Mouse (Mus musculus): ENCODE results near the gene Cipc. TPM values are rescaled to one million over a fixed set of nuclear protein-coding genes. Genes with fewer than 3 reads are reported as not detected.

Gene Cipc
- polyA plus RNA-seq, 1 experiment: not detected

- TF ChIP-seq CTCF (IDR thresholded peaks at IDR 0.05; ENCODE audit: insufficient read depth, low read depth, low read length): peak; percentile 88
- no peak for TF ChIP-seq POLR2A (IDR thresholded peaks at IDR 0.05; ENCODE audit: insufficient read depth, low read depth, low read length)
- Histone ChIP-seq H3K4me1 (ENCODE audit: control insufficient read depth, insufficient read depth, low read length) (peaks cover 47% of the 10 kb centered on the region), H3K4me3 (ENCODE audit: insufficient read depth, low read depth, low read length) (peak overlapping the region; percentile 28), H3K27ac (ENCODE audit: insufficient read depth, low read depth, low read length) (peak overlapping the region; percentile 3; the same call in 1 of the 2 replicates)
- WGBS: 5% methylated on average over 40 of the region's 40 CpGs
Observed at GRCm38 (mm10) chr12:86974387-86975288, 27.8 kb downstream of the Cipc start.

- 58% methylated on average over 10 of the region's 10 CpGs for WGBS
- H3K4me3 ChIP-seq (ENCODE audit: insufficient read depth, low read depth, low read length): no peak overlapping the region
- no peak for TF ChIP-seq CTCF (IDR thresholded peaks at IDR 0.05; ENCODE audit: insufficient read depth, low read depth, low read length)
- TF ChIP-seq POLR2A (IDR thresholded peaks at IDR 0.05; ENCODE audit: insufficient read depth, low read depth, low read length): no peak
- H3K4me1 ChIP-seq (ENCODE audit: control insufficient read depth, insufficient read depth, low read length): peaks cover 44% of the 10 kb centered on the region
- no peak overlapping the region for H3K27ac ChIP-seq (ENCODE audit: insufficient read depth, low read depth, low read length)
Observed at GRCm38 (mm10) chr12:86975761-86976160, 28.9 kb downstream of the Cipc start.

- no peak for TF ChIP-seq POLR2A (IDR thresholded peaks at IDR 0.05; ENCODE audit: insufficient read depth, low read depth, low read length)
- no peak for TF ChIP-seq CTCF (IDR thresholded peaks at IDR 0.05; ENCODE audit: insufficient read depth, low read depth, low read length)
- no peak overlapping the region for H3K27ac ChIP-seq (ENCODE audit: insufficient read depth, low read depth, low read length)
- WGBS: 76% methylated on average over 6 of the region's 6 CpGs
- H3K4me3 ChIP-seq (ENCODE audit: insufficient read depth, low read depth, low read length): no peak overlapping the region
- H3K4me1 ChIP-seq (ENCODE audit: control insufficient read depth, insufficient read depth, low read length): peaks cover 44% of the 10 kb centered on the region
Observed at GRCm38 (mm10) chr12:86976511-86977168, 29.8 kb downstream of the Cipc start.

- 9% methylated on average over 15 of the region's 15 CpGs for WGBS
- Histone ChIP-seq H3K27ac (ENCODE audit: insufficient read depth, low read depth, low read length) (no peak overlapping the region), H3K4me3 (ENCODE audit: insufficient read depth, low read depth, low read length) (peak overlapping the region; percentile 23), H3K4me1 (ENCODE audit: control insufficient read depth, insufficient read depth, low read length) (peaks cover 38% of the 10 kb centered on the region)
- TF ChIP-seq CTCF (IDR thresholded peaks at IDR 0.05; ENCODE audit: insufficient read depth, low read depth, low read length): no peak
- no peak for TF ChIP-seq POLR2A (IDR thresholded peaks at IDR 0.05; ENCODE audit: insufficient read depth, low read depth, low read length)
Observed at GRCm38 (mm10) chr12:86977833-86978232, 31.0 kb downstream of the Cipc start.

- Histone ChIP-seq H3K4me1 (ENCODE audit: control insufficient read depth, insufficient read depth, low read length) (peaks cover 18% of the 10 kb centered on the region), H3K4me3 (ENCODE audit: insufficient read depth, low read depth, low read length) (no peak overlapping the region), H3K27ac (ENCODE audit: insufficient read depth, low read depth, low read length) (no peak overlapping the region)
- WGBS: 43% methylated on average over 9 of the region's 9 CpGs
- peak; percentile 34; the same call in 1 of the 2 replicates for TF ChIP-seq CTCF (IDR thresholded peaks at IDR 0.05; ENCODE audit: insufficient read depth, low read depth, low read length)
- TF ChIP-seq POLR2A (IDR thresholded peaks at IDR 0.05; ENCODE audit: insufficient read depth, low read depth, low read length): no peak
Observed at GRCm38 (mm10) chr12:86981180-86981579, 34.3 kb downstream of the Cipc start.

GRCm38 (mm10) chr12:86983470-86984193 is 36.8 kb downstream of the Cipc start:
- Histone ChIP-seq H3K27ac (ENCODE audit: insufficient read depth, low read depth, low read length) (no peak overlapping the region), H3K4me3 (ENCODE audit: insufficient read depth, low read depth, low read length) (no peak overlapping the region)

GRCm38 (mm10) chr12:86984194-86984555 is 37.3 kb downstream of the Cipc start:
- TF ChIP-seq POLR2A (IDR thresholded peaks at IDR 0.05; ENCODE audit: insufficient read depth, low read depth, low read length): no peak
- Histone ChIP-seq H3K27ac (ENCODE audit: insufficient read depth, low read depth, low read length) (no peak overlapping the region), H3K4me1 (ENCODE audit: control insufficient read depth, insufficient read depth, low read length) (peaks cover 9% of the 10 kb centered on the region), H3K4me3 (ENCODE audit: insufficient read depth, low read depth, low read length) (no peak overlapping the region)
- 37% methylated on average over 6 of the region's 6 CpGs for WGBS

More at GRCm38 (mm10) chr12:86983470-86984193, 36.8 kb downstream of the Cipc start:
- peaks cover 9% of the 10 kb centered on the region for H3K4me1 ChIP-seq (ENCODE audit: control insufficient read depth, insufficient read depth, low read length)
- WGBS: 19% methylated on average over 28 of the region's 28 CpGs
- TF ChIP-seq CTCF (IDR thresholded peaks at IDR 0.05; ENCODE audit: insufficient read depth, low read depth, low read length) (no peak), POLR2A (IDR thresholded peaks at IDR 0.05; ENCODE audit: insufficient read depth, low read depth, low read length) (no peak)

- Histone ChIP-seq H3K4me1 (ENCODE audit: control insufficient read depth, insufficient read depth, low read length) (peaks cover 18% of the 10 kb centered on the region), H3K27ac (ENCODE audit: insufficient read depth, low read depth, low read length) (no peak overlapping the region), H3K4me3 (ENCODE audit: insufficient read depth, low read depth, low read length) (no peak overlapping the region)
- TF ChIP-seq POLR2A (IDR thresholded peaks at IDR 0.05; ENCODE audit: insufficient read depth, low read depth, low read length) (no peak), CTCF (IDR thresholded peaks at IDR 0.05; ENCODE audit: insufficient read depth, low read depth, low read length) (no peak)
- WGBS: 87% methylated on average over 4 of the region's 4 CpGs
Observed at GRCm38 (mm10) chr12:86986562-86986961, 39.7 kb downstream of the Cipc start.

Data from olfactory bulb, adult 2 months (tissue).